Mouse (Mus musculus) hindlimb bud, embryonic 11.5 days (tissue): ENCODE results near the gene Gm36028.

Source experiments
- DNase-seq: peaks from one replicate; pipeline ENCODE4 v3.0.0-alpha.2; 2012; ENCODE audit warnings: low read depth, low spot score; ENCODE audit errors: extremely low spot score

Gm36028 gene

GRCm38 (mm10) chr16:37809623-37809992 is 51.3 kb downstream of the Gm36028 start:
- DNase-seq = no peak

- no peak for DNase-seq
Observed at GRCm38 (mm10) chr16:37808866-37809622, 51.9 kb downstream of the Gm36028 start.

- no peak for DNase-seq
Observed at GRCm38 (mm10) chr16:37807269-37807668, 53.7 kb downstream of the Gm36028 start.

- no peak for DNase-seq
Observed at GRCm38 (mm10) chr16:37805746-37806495, 55.0 kb downstream of the Gm36028 start.

GRCm38 (mm10) chr16:37803387-37803950 is 57.5 kb downstream of the Gm36028 start:
- DNase-seq = no peak

- no peak for DNase-seq
Observed at GRCm38 (mm10) chr16:37802686-37803295, 58.2 kb downstream of the Gm36028 start.

- DNase-seq = no peak
Observed at GRCm38 (mm10) chr16:37801097-37801496, 59.8 kb downstream of the Gm36028 start.
